Mouse (Mus musculus) midbrain, embryonic 10.5 days (tissue): ENCODE results near the gene Cacnb4. TPM values are rescaled to one million over a fixed set of nuclear protein-coding genes. Genes with fewer than 3 reads are reported as not detected.

ENCODE experiments used
- DNase-seq: peaks from one replicate; pipeline ENCODE4 v3.0.0-alpha.2; 2017; ENCODE audit warnings: low spot score
- H3K27ac ChIP-seq: fragments of 300-500 bp; sonication (generic); replicated peaks from 2 replicates; pipeline ENCODE4 v1.5.1; 2016; ENCODE audit warnings: mild to moderate bottlenecking
- H3K27me3 ChIP-seq: fragments of 300-500 bp; sonication (generic); 2 replicates; pipeline ENCODE4 v1.6.1; 2016; ENCODE audit warnings: low read depth, mild to moderate bottlenecking; ENCODE audit not compliant: poor library complexity, severe bottlenecking
- H3K36me3 ChIP-seq: fragments of 300-500 bp; sonication (generic); 2 replicates; pipeline ENCODE4 v1.6.1; 2016; ENCODE audit warnings: mild to moderate bottlenecking, moderate library complexity
- H3K4me1 ChIP-seq: fragments of 300-500 bp; sonication (generic); 2 replicates; pipeline ENCODE4 v1.6.1; 2016
- H3K4me3 ChIP-seq: fragments of 300-500 bp; sonication (generic); 2 replicates; pipeline ENCODE4 v1.5.1; 2016; ENCODE audit warnings: mild to moderate bottlenecking, moderate library complexity
- H3K9me3 ChIP-seq: fragments of 300-500 bp; sonication (generic); replicated peaks from 2 replicates; pipeline ENCODE4 v1.6.1; 2016; ENCODE audit warnings: mild to moderate bottlenecking
- WGBS: fragments of 180-500 bp; shearing (Covaris S2); methylation state at CpG from one replicate; pipeline ENCODE4 v1.1.7; 2016; 5-methylcytosine and 5-hydroxymethylcytosine counted together
- polyA plus RNA-seq: library from polyadenylated mRNA; unstranded; fragments of >200 nt; fragmentation: Nextera tagmentation; extraction: Ambion mirVana; gene quantifications from 2 replicates; pipeline ENCODE4 v1.2.1, GENCODE M21; 2016

The Cacnb4 gene
- polyA plus RNA-seq, 1 experiment from 2014 or later = 1.0 TPM

GRCm38 (mm10) chr2:52638857-52639529 lies 37.6 kb downstream of the Cacnb4 start:
- H3K27me3 ChIP-seq = peaks cover 8% of the 10 kb centered on the region
- no peak overlapping the region for H3K27ac ChIP-seq
- no peaks in the 10 kb centered on the region for H3K9me3 ChIP-seq
- WGBS = 78% methylated on average over 6 of the region's 6 CpGs
- peaks cover 18% of the 10 kb centered on the region for H3K4me1 ChIP-seq
- H3K36me3 ChIP-seq = no peaks in the 10 kb centered on the region
- DNase-seq = no peak
- H3K4me3 ChIP-seq = no peak overlapping the region

DNA sequence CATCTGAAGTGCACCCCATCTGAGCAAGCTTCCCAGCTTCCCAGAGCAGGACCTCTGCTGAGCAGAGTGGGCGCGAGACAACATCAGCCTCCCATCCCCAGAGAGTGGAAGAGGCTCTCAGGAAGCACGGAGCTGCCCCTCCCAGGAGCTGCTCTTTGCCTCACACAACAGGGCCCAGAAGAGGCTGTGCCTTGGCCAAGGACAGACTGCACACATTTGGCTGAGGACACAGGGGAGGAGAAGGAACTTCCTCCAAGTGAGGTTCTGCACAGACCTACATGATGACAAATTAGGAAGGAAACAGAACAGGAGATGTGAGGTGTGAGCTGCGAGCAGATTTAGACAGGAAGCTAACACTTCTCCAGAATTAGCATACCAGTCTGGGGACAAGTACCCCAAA lies 38.4 kb downstream of the Cacnb4 start:
- peaks cover 18% of the 10 kb centered on the region for H3K4me1 ChIP-seq
- no peaks in the 10 kb centered on the region for H3K9me3 ChIP-seq
- H3K27ac ChIP-seq = no peak overlapping the region; the same call in 1 of the 2 replicates
- H3K36me3 ChIP-seq = no peaks in the 10 kb centered on the region
- no peak overlapping the region for H3K4me3 ChIP-seq
- no peak for DNase-seq
- 49% methylated on average over 4 of the region's 4 CpGs for WGBS
- peaks cover 16% of the 10 kb centered on the region for H3K27me3 ChIP-seq

GRCm38 (mm10) chr2:52636051-52636450 lies 40.6 kb downstream of the Cacnb4 start:
- Histone ChIP-seq H3K4me3 (no peak overlapping the region), H3K27me3 (peaks cover 18% of the 10 kb centered on the region), H3K4me1 (peaks cover 18% of the 10 kb centered on the region), H3K9me3 (no peaks in the 10 kb centered on the region), H3K27ac (no peak overlapping the region), H3K36me3 (no peaks in the 10 kb centered on the region)
- WGBS = 59% methylated on average over 5 of the region's 5 CpGs
- no peak for DNase-seq

GRCm38 (mm10) chr2:52635358-52635757 lies 41.3 kb downstream of the Cacnb4 start:
- H3K4me1 ChIP-seq = peaks cover 18% of the 10 kb centered on the region
- no peaks in the 10 kb centered on the region for H3K9me3 ChIP-seq
- H3K4me3 ChIP-seq = no peak overlapping the region
- no peak overlapping the region for H3K27ac ChIP-seq
- WGBS = 3% methylated on average over 4 of the region's 4 CpGs
- H3K36me3 ChIP-seq = no peaks in the 10 kb centered on the region
- peak; percentile 39 for DNase-seq
- peaks cover 18% of the 10 kb centered on the region for H3K27me3 ChIP-seq

GRCm38 (mm10) chr2:52632880-52633279 lies 43.8 kb downstream of the Cacnb4 start:
- Histone ChIP-seq H3K36me3 (no peaks in the 10 kb centered on the region), H3K27ac (no peak overlapping the region), H3K9me3 (no peaks in the 10 kb centered on the region), H3K27me3 (peaks cover 18% of the 10 kb centered on the region), H3K4me1 (peaks cover 14% of the 10 kb centered on the region), H3K4me3 (no peak overlapping the region)
- peak; percentile 66 for DNase-seq
- 10% methylated on average over 7 of the region's 7 CpGs for WGBS

DNA sequence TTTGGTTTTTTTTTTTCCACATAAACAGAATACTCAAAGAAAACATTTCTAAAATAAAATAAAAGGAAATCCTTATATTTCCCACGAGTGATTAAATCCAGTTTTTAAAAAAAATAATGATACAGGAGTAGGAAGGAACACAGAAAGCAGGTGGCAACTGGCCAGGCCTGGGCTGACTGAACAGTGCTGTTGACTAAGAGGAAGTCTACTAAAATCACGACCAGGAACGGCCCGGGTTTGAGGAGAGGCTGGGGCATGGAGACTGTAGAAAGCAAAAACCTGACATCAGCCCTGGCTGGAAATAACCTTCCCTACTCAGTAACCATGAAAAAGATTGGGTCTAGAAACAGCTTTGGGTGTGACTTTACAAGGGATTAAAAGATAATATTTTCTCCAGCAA lies 48.4 kb downstream of the Cacnb4 start:
- Histone ChIP-seq H3K36me3 (no peaks in the 10 kb centered on the region), H3K4me3 (no peak overlapping the region), H3K4me1 (0 out of 2 replicates have a peak, but pooled peaks cover 3% of the 10 kb centered on the region), H3K9me3 (no peaks in the 10 kb centered on the region), H3K27ac (no peak overlapping the region), H3K27me3 (peaks cover 2% of the 10 kb centered on the region; the same call in 1 of the 2 replicates)
- DNase-seq = no peak
- 83% methylated on average over 4 of the region's 4 CpGs for WGBS

GRCm38 (mm10) chr2:52626266-52626665 lies 50.4 kb downstream of the Cacnb4 start:
- Histone ChIP-seq H3K36me3 (no peaks in the 10 kb centered on the region), H3K27me3 (no peaks in the 10 kb centered on the region), H3K9me3 (no peaks in the 10 kb centered on the region), H3K27ac (no peak overlapping the region), H3K4me1 (0 out of 2 replicates have a peak, but pooled peaks cover 3% of the 10 kb centered on the region), H3K4me3 (no peak overlapping the region)
- 83% methylated on average over 3 of the region's 3 CpGs for WGBS
- DNase-seq = no peak

GRCm38 (mm10) chr2:52625731-52626130 lies 50.9 kb downstream of the Cacnb4 start:
- H3K4me1 ChIP-seq = 0 out of 2 replicates have a peak, but pooled peaks cover 3% of the 10 kb centered on the region
- H3K27me3 ChIP-seq = no peaks in the 10 kb centered on the region
- H3K27ac ChIP-seq = no peak overlapping the region
- DNase-seq = no peak
- H3K9me3 ChIP-seq = no peaks in the 10 kb centered on the region
- no peaks in the 10 kb centered on the region for H3K36me3 ChIP-seq
- 91% methylated on average over 6 of the region's 6 CpGs for WGBS
- no peak overlapping the region for H3K4me3 ChIP-seq

GRCm38 (mm10) chr2:52623921-52624404 lies 52.7 kb downstream of the Cacnb4 start:
- no peak overlapping the region for H3K27ac ChIP-seq
- no peaks in the 10 kb centered on the region for H3K36me3 ChIP-seq
- H3K27me3 ChIP-seq = no peaks in the 10 kb centered on the region
- DNase-seq = no peak
- H3K9me3 ChIP-seq = no peaks in the 10 kb centered on the region
- H3K4me1 ChIP-seq = 0 out of 2 replicates have a peak, but pooled peaks cover 3% of the 10 kb centered on the region
- H3K4me3 ChIP-seq = no peak overlapping the region
- WGBS = 61% methylated on average over 7 of the region's 7 CpGs

DNA sequence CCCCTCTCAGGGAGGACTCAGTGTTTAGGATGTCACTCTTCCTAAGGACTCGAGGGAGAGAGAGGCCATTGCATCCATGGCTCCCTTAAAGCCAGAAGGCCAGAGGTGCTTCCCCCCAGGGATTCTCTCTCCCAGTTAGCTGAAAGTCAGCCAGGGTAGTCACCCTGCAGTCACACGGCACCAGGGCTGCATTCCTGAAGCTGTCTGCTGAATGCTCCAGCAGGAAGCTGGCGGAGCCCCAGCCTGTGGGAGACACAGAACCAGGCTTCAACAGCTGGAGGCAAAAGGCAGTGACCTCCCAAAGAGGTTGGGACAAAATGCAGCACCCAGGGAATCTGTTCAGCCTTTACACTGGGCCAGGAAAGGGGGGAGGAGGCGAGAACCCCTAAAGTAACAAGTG lies 53.2 kb downstream of the Cacnb4 start:
- H3K4me3 ChIP-seq = no peak overlapping the region
- 45% methylated on average over 4 of the region's 4 CpGs for WGBS
- H3K27ac ChIP-seq = no peak overlapping the region
- DNase-seq = no peak
- 0 out of 2 replicates have a peak, but pooled peaks cover 3% of the 10 kb centered on the region for H3K4me1 ChIP-seq
- H3K36me3 ChIP-seq = no peaks in the 10 kb centered on the region
- H3K9me3 ChIP-seq = no peaks in the 10 kb centered on the region
- no peaks in the 10 kb centered on the region for H3K27me3 ChIP-seq

DNA sequence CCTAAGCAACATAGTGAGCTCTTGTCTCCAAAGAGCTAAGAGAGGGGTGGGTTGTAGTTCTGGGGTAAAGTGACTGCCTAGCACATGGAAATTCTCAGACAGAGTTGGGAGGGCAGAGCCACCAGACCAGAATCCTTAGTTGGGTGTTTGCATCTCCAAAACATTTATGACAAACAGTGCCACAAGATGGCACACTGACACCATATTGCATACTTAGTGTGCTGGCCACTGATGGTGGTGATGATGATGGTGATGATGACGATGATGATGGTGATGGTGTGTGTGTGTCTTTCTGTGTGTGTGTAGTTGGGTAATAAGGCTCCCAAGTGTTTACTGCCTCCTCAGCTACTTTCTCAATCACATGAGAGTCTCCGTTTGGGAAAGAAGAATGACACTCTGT lies 54.0 kb downstream of the Cacnb4 start:
- Histone ChIP-seq H3K27me3 (no peaks in the 10 kb centered on the region), H3K27ac (no peak overlapping the region), H3K4me3 (no peak overlapping the region), H3K4me1 (0 out of 2 replicates have a peak, but pooled peaks cover 3% of the 10 kb centered on the region), H3K36me3 (no peaks in the 10 kb centered on the region), H3K9me3 (no peaks in the 10 kb centered on the region)
- 83% methylated on average over 2 of the region's 2 CpGs for WGBS
- no peak for DNase-seq

DNA sequence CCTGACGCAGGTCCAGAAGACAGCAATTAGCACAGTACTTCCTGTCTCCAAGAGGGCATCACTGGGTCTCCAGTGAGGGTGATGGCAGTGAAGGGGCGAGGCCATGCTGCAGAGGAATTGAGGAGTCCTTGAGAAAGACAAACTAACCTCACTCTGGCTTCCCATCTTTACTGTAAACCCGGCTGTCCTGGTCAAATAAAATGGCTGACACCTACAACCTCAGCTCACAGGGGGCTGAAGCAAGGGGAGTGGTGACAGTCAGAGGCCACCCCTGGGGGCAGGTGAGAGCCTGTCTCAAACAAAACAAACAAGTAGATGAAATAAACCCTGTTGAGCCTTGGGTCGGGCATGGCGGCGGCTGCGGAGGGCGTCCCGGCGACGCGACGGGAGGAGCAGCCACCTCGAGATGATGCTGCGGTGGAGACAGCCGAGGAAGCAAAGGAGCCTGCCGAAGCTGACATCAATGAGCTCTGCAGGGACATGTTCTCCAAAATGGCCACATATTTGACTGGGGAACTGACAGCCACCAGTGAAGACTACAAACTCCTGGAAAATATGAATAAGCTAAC lies 57.1 kb downstream of the Cacnb4 start:
- no peaks in the 10 kb centered on the region for H3K36me3 ChIP-seq
- no peak for DNase-seq
- 75% methylated on average over 17 of the region's 17 CpGs for WGBS
- H3K4me1 ChIP-seq = 0 out of 2 replicates have a peak, but pooled peaks cover 3% of the 10 kb centered on the region
- no peaks in the 10 kb centered on the region for H3K27me3 ChIP-seq
- no peaks in the 10 kb centered on the region for H3K9me3 ChIP-seq
- no peak overlapping the region for H3K4me3 ChIP-seq
- no peak overlapping the region for H3K27ac ChIP-seq

DNA sequence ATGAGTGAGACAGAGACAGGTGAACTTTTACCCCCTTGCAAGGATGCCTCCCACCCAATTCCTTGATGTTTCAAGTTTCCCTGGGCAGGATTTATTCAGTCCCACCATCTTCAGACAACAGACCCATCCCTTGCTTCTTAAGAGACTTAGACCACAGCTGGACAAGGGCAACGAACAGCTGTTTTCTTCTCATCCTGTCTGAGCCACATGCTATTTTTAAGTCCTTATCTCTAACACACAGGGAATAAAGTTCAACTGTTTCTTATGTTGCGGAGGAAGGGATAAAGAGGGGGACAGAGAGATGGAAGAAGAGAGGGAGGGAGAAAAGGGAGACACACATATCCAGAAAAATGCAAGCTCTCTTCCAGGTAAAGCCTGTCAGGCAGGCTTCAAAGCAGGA lies 57.8 kb downstream of the Cacnb4 start:
- WGBS = 90% methylated on average over 2 of the region's 2 CpGs
- Histone ChIP-seq H3K4me1 (0 out of 2 replicates have a peak, but pooled peaks cover 3% of the 10 kb centered on the region), H3K9me3 (no peaks in the 10 kb centered on the region), H3K27ac (no peak overlapping the region), H3K4me3 (no peak overlapping the region), H3K27me3 (no peaks in the 10 kb centered on the region), H3K36me3 (no peaks in the 10 kb centered on the region)
- no peak for DNase-seq
